Mouse (Mus musculus): ENCODE measurements around the gene Cwh43. TPM values are rescaled to one million over a fixed set of nuclear protein-coding genes. Genes with fewer than 3 reads are reported as not detected.

Gene Cwh43
- total and polyA plus RNA-seq, 2 experiments from 2014 or later, result 0.14 to 0.51 TPM

DNA sequence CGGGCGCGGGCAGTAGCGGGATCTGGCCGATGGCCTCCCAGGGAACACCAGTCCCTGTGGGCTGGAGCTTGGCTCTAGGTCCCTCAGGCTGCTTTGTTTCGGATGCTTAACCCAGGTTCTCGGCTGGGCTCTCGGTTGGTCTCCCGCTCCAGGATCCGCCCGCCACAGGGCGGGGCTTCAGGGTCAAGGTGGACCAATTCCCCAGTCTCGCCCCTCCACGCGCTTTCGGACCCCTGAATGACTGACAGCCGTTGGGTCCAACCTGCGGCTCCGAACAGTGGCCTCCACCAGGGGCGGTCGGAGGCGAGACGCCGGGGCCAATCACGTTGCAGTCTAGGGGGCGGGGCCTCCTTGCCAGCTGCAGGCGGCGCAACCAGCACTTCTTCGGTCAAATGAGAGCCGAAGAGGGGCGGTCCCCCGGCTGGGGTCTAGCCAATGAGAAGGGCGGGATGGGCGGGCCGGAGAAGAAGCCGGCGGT, 84.8 kb downstream of the Cwh43 start:
- no peaks in the 10 kb centered on the region for H3K27me3 ChIP-seq (ENCODE audit: insufficient read depth, low read length)
- 0 out of 2 replicates have a peak, but pooled peaks cover 5% of the 10 kb centered on the region for H3K4me1 ChIP-seq (ENCODE audit: insufficient read depth)
- ATAC-seq, result peak; percentile 94
- DNase-seq, result peak; percentile 98
- H3K4me2 ChIP-seq (ENCODE audit: low read depth), result peak overlapping the region; percentile 60
- H3K4me3 ChIP-seq (ENCODE audit: low read depth, low read length), result peak overlapping the region; percentile 81
- no peaks in the 10 kb centered on the region for H3K9me3 ChIP-seq (ENCODE audit: low read length)
- no peaks in the 10 kb centered on the region for H3K36me3 ChIP-seq (ENCODE audit: insufficient read depth)
- peak overlapping the region; percentile 75 for H3K9ac ChIP-seq
- H3K27ac ChIP-seq (ENCODE audit: low read depth, low read length), result peak overlapping the region; percentile 96
- peak; percentile 69 for TF ChIP-seq CTCF (IDR thresholded peaks at IDR 0.05; ENCODE audit: low read depth)
- WGBS, result 2% methylated on average over 36 of the region's 37 CpGs

DNA sequence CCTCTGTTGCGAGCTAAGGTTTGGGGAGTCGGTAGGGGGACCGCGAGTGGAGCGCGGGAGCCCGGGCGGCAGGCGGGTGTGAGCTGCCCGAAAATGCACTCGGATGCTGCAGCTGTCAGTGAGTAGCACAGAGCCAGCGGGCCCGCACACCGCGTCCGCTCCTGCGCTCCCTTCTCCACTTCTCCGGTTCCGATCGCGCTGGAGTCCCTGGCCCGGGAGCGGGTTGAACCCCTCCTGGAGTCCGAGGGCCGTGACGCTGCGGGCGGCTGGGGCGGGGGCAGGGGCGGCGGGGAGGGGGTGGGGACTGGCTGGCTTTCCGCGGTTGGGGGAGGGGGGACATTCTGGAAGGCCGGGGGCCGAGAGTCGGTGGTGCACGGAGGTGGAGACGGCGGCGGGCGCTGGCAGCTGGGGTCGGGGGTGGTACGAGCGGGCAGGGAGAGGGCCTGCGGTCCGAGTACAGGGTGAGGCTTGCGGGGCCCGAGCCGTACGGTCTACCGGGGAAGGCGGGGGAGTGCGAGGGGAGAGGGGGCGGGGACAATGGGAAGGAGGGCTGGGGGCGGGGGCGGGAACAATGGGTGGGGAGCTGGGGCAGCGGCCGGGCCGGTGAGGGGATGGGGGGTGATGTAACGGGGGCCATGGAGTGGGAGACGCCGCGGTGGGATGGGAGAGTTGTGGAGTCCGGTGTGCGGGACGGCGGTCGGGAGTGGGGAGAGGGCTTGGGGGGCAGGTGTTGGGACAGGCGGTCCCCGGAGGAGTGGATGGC, 85.4 kb downstream of the Cwh43 start:
- WGBS, result under 1% methylated on average over 57 of the region's 70 CpGs
- no peak for TF ChIP-seq CTCF (IDR thresholded peaks at IDR 0.05; ENCODE audit: low read depth)

DNA sequence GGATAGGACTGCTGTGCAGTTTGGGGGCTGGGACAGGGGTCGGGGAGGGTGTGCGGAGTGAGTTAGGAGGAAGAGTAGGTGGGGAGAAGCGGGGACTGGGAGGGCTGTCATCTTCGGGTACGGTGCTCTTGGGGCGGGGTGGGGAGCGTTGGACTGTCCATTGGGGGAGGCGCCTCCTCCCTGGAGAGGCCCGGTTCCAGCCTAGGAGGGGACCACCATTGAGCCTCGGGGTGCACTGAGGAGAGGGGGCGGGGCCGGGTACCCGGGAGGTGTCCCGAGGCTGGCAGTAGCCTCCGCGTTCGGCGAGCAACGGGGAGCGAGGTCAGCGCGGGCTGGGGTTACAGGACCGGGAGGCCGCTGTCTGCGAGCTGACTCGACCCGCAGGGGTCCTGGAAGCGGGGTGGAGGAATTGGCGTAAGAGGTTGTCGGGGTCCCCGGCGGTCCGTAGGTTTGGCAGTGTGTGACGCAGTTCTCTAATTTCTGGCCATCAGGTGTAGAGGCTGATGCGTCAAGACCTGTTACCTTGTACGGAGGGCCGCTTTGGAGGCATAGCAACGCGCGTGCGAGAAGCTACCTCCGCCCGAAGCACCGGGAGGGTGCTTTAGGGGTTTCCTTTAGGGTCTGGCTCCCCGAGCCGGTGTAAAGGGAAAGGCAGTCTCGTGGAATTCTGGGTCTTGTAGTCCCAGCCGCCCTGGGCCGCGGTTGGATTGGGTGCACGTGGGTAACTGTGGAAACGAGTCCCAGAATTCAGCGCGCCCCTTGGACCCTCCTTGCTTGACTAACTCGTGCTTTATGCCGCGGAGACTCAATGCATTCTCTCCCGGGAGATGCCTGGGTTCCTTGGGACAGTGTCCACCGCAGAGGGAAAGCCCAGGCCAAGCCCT, 86.2 kb downstream of the Cwh43 start:
- Histone ChIP-seq H3K4me2 (ENCODE audit: low read depth) (peak overlapping the region; percentile 60), H3K4me1 (ENCODE audit: insufficient read depth) (0 out of 2 replicates have a peak, but pooled peaks cover 5% of the 10 kb centered on the region), H3K9ac (peak overlapping the region; percentile 75), H3K27ac (ENCODE audit: low read depth, low read length) (peak overlapping the region; percentile 96), H3K4me3 (ENCODE audit: low read depth, low read length) (peak overlapping the region; percentile 81), H3K27me3 (ENCODE audit: insufficient read depth, low read length) (no peaks in the 10 kb centered on the region), H3K36me3 (ENCODE audit: insufficient read depth) (no peaks in the 10 kb centered on the region), H3K9me3 (ENCODE audit: low read length) (no peaks in the 10 kb centered on the region)
- peak; percentile 82 for ATAC-seq
- TF ChIP-seq CTCF (IDR thresholded peaks at IDR 0.05; ENCODE audit: low read depth), result no peak
- WGBS, result under 1% methylated on average over 56 of the region's 59 CpGs
- peak; percentile 95 for DNase-seq

More for the DNA sequence above, 85.4 kb downstream of the Cwh43 start:
- ATAC-seq (peak; percentile 10), DNase-seq (peak; percentile 47)
- Histone ChIP-seq H3K4me2 (ENCODE audit: low read depth) (peak overlapping the region; percentile 60), H3K36me3 (ENCODE audit: insufficient read depth) (no peaks in the 10 kb centered on the region), H3K27ac (ENCODE audit: low read depth, low read length) (peak overlapping the region; percentile 96), H3K9me3 (ENCODE audit: low read length) (no peaks in the 10 kb centered on the region), H3K9ac (peak overlapping the region; percentile 75), H3K27me3 (ENCODE audit: insufficient read depth, low read length) (no peaks in the 10 kb centered on the region), H3K4me3 (ENCODE audit: low read depth, low read length) (peak overlapping the region; percentile 81), H3K4me1 (ENCODE audit: insufficient read depth) (0 out of 2 replicates have a peak, but pooled peaks cover 5% of the 10 kb centered on the region)

GRCm38 (mm10) chr5:73497401-73497800, 91.5 kb downstream of the Cwh43 start:
- Histone ChIP-seq H3K9me3 (ENCODE audit: low read length) (no peaks in the 10 kb centered on the region), H3K4me1 (ENCODE audit: insufficient read depth) (0 out of 2 replicates have a peak, but pooled peaks cover 5% of the 10 kb centered on the region), H3K4me2 (ENCODE audit: low read depth) (no peak overlapping the region), H3K27me3 (ENCODE audit: insufficient read depth, low read length) (no peaks in the 10 kb centered on the region), H3K36me3 (ENCODE audit: insufficient read depth) (no peaks in the 10 kb centered on the region), H3K9ac (no peak overlapping the region), H3K27ac (ENCODE audit: low read depth, low read length) (no peak overlapping the region), H3K4me3 (ENCODE audit: low read depth, low read length) (no peak overlapping the region)
- DNase-seq (no peak), ATAC-seq (no peak)
- WGBS, result 71% methylated on average over 3 of the region's 3 CpGs
- TF ChIP-seq CTCF (IDR thresholded peaks at IDR 0.05; ENCODE audit: low read depth), result no peak

- no peaks in the 10 kb centered on the region for H3K27me3 ChIP-seq (ENCODE audit: insufficient read depth, low read length)
- no peak for DNase-seq
- H3K27ac ChIP-seq (ENCODE audit: low read depth, low read length), result no peak overlapping the region
- no peak overlapping the region for H3K9ac ChIP-seq
- TF ChIP-seq CTCF (IDR thresholded peaks at IDR 0.05; ENCODE audit: low read depth), result no peak
- H3K4me1 ChIP-seq (ENCODE audit: insufficient read depth), result no peaks in the 10 kb centered on the region
- no peaks in the 10 kb centered on the region for H3K36me3 ChIP-seq (ENCODE audit: insufficient read depth)
- no peak for ATAC-seq
- 86% methylated on average over 8 of the region's 8 CpGs for WGBS
- H3K4me3 ChIP-seq (ENCODE audit: low read depth, low read length), result no peak overlapping the region
- no peak overlapping the region for H3K4me2 ChIP-seq (ENCODE audit: low read depth)
- H3K9me3 ChIP-seq (ENCODE audit: low read length), result no peaks in the 10 kb centered on the region
These were observed 92.7 kb downstream of the Cwh43 start for GRCm38 (mm10) chr5:73498559-73498958.

- ATAC-seq, result 0 out of 2 replicates have a peak, but pooled peaks have one; percentile 8
- 87% methylated on average over 7 of the region's 7 CpGs for WGBS
- Histone ChIP-seq H3K4me2 (ENCODE audit: low read depth) (no peak overlapping the region), H3K9me3 (ENCODE audit: low read length) (no peaks in the 10 kb centered on the region), H3K4me3 (ENCODE audit: low read depth, low read length) (no peak overlapping the region), H3K9ac (no peak overlapping the region), H3K4me1 (ENCODE audit: insufficient read depth) (peaks cover 3% of the 10 kb centered on the region; the same call in 1 of the 2 replicates), H3K27me3 (ENCODE audit: insufficient read depth, low read length) (no peaks in the 10 kb centered on the region), H3K36me3 (ENCODE audit: insufficient read depth) (no peaks in the 10 kb centered on the region), H3K27ac (ENCODE audit: low read depth, low read length) (no peak overlapping the region)
- no peak for DNase-seq
- no peak for TF ChIP-seq CTCF (IDR thresholded peaks at IDR 0.05; ENCODE audit: low read depth)
These were observed 95.1 kb downstream of the Cwh43 start for GRCm38 (mm10) chr5:73500867-73501440.
